Mouse (Mus musculus) myocyte (in vitro differentiated cells): ENCODE measurements around the gene Pcnx3.

Experiments
- CEBPB ChIP-seq: IDR thresholded peaks from 2 replicates; pipeline ENCODE4 v1.6.1; 2011; ENCODE audit warnings: mild to moderate bottlenecking, moderate library complexity; ENCODE audit not compliant: poor library complexity, insufficient read depth, severe bottlenecking
- E2F4 ChIP-seq: IDR thresholded peaks from one replicate; pipeline ENCODE4 v1.6.1; 2011; ENCODE audit warnings: mild to moderate bottlenecking, control low read depth, moderate library complexity; ENCODE audit not compliant: insufficient read depth
- MAX ChIP-seq: IDR thresholded peaks from one replicate; pipeline ENCODE4 v1.6.1; 2011; ENCODE audit warnings: low read depth, mild to moderate bottlenecking, control low read depth
- MYOD1 ChIP-seq, 3 experiments: IDR thresholded peaks; one replicate each; pipeline ENCODE4 v1.6.1; 2011; ENCODE audit warnings: control low read depth in 2 of 3, low read depth in 2 of 3, mild to moderate bottlenecking in 2 of 3, moderate library complexity in 1 of 3; ENCODE audit not compliant: insufficient read length in 2 of 3, control insufficient read depth in 1 of 3
- MYOG ChIP-seq, 3 experiments: IDR thresholded peaks; one replicate each; pipeline ENCODE4 v1.6.1; 2011; ENCODE audit warnings: control low read depth in 2 of 3, low read depth in 2 of 3, mild to moderate bottlenecking in 2 of 3; ENCODE audit not compliant: insufficient read length in 2 of 3, control insufficient read depth in 1 of 3, insufficient read depth in 1 of 3
- POLR2A ChIP-seq: IDR thresholded peaks from one replicate; pipeline ENCODE4 v1.6.1; 2011; ENCODE audit warnings: low read depth, mild to moderate bottlenecking, control low read depth, moderate library complexity; ENCODE audit not compliant: insufficient read length
- POLR2AphosphoS2 ChIP-seq: IDR thresholded peaks from one replicate; pipeline ENCODE4 v1.6.1; 2011; ENCODE audit warnings: low read depth, control low read depth; ENCODE audit not compliant: insufficient read length
- TCF12 ChIP-seq: IDR thresholded peaks from one replicate; pipeline ENCODE4 v1.6.1; 2011; ENCODE audit warnings: mild to moderate bottlenecking, control low read depth; ENCODE audit not compliant: poor library complexity, insufficient read depth, severe bottlenecking
- TCF3 ChIP-seq: IDR thresholded peaks from one replicate; pipeline ENCODE4 v1.6.1; 2011; ENCODE audit warnings: low read depth, control low read depth; ENCODE audit not compliant: insufficient read length
- USF1 ChIP-seq: IDR thresholded peaks from one replicate; pipeline ENCODE4 v1.6.1; 2011; ENCODE audit warnings: low read depth, mild to moderate bottlenecking, control low read depth, moderate library complexity

- TF ChIP-seq POLR2A (no peak), MYOG (IDR thresholded peaks at IDR 0.05; ENCODE audit: control insufficient read depth in 1 of 3, insufficient read depth in 1 of 3, insufficient read length in 2 of 3, low read depth in 2 of 3) (no peak), POLR2AphosphoS2 (no peak), TCF12 (no peak), USF1 (no peak), E2F4 (no peak), MAX (no peak), MYOD1 (IDR thresholded peaks at IDR 0.05; ENCODE audit: control insufficient read depth in 1 of 3, insufficient read length in 2 of 3, low read depth in 2 of 3) (no peak), CEBPB (no peak), TCF3 (no peak)
Observed at GRCm38 (mm10) chr19:5640339-5640738, 48.4 kb downstream of the Pcnx3 start.
